ENCODE assay signal across 8 mouse cellular contexts in genomic region chr7:28370977-28371513, GRCm38 (mm10). TPM values are rescaled to one million over a fixed set of nuclear protein-coding genes. Genes with fewer than 3 reads are reported as not detected.
DNase-seq lines count a peak whose midpoint lies in the region; ATAC-seq and TF ChIP-seq lines count a peak whose summit lies in the region.

No protein-coding gene starts in this region.

- H3K9ac ChIP-seq in embryonic facial prominence, embryonic 15.5 days = peak overlapping the region; percentile 82
- H3K9ac ChIP-seq in kidney, embryonic 16.5 days (replicated peaks; ENCODE audit: low read length) = peak overlapping the region; percentile 95

- no peak for TF ChIP-seq CTCF in kidney, adult 2 months (conservative IDR thresholded peaks at IDR 0.05; ENCODE audit: insufficient read depth, insufficient read length, low read depth, low read length)

- H3K79me2 ChIP-seq in macrophage (ENCODE audit: inconsistent target) = no peaks in the 10 kb centered on the region

- H3K36me3 ChIP-seq in kidney, adult 2 months (ENCODE audit: control insufficient read depth, insufficient read depth, low read length) = no peaks in the 10 kb centered on the region
- peaks cover 41% of the 10 kb centered on the region for H3K36me3 ChIP-seq in embryonic facial prominence, embryonic 15.5 days
- H3K36me3 ChIP-seq in kidney, embryonic 16.5 days (ENCODE audit: insufficient read depth, low read length) = peaks cover 38% of the 10 kb centered on the region
- no peaks in the 10 kb centered on the region for H3K36me3 ChIP-seq in macrophage (ENCODE audit: inconsistent target)

- H3K4me2 ChIP-seq in embryonic facial prominence, embryonic 15.5 days (replicated peaks) = peak overlapping the region; percentile 82
- H3K4me2 ChIP-seq in kidney, embryonic 16.5 days (replicated peaks; ENCODE audit: low read depth, low read length) = peak overlapping the region; percentile 85

- peak overlapping the region; percentile 57 for H3K27ac ChIP-seq in kidney, adult 2 months (ENCODE audit: insufficient read depth, low read depth, low read length)
- H3K27ac ChIP-seq in embryonic facial prominence, embryonic 15.5 days (replicated peaks) = peak overlapping the region; percentile 98
- peak overlapping the region; percentile 97 for H3K27ac ChIP-seq in kidney, embryonic 16.5 days (ENCODE audit: low read length)
- H3K27ac ChIP-seq in macrophage = no peak overlapping the region

- H3K4me1 ChIP-seq in kidney, adult 2 months (ENCODE audit: control insufficient read depth, insufficient read depth, low read length) = peaks cover 2% of the 10 kb centered on the region; the same call in 1 of the 2 replicates
- H3K4me1 ChIP-seq in embryonic facial prominence, embryonic 15.5 days = peaks cover 48% of the 10 kb centered on the region
- peaks cover 43% of the 10 kb centered on the region for H3K4me1 ChIP-seq in kidney, embryonic 16.5 days (ENCODE audit: insufficient read depth, low read length)

- 13% methylated on average over 11 of the region's 11 CpGs for WGBS in kidney, adult 2 months
- 2% methylated on average over 11 of the region's 11 CpGs for WGBS in embryonic facial prominence, embryonic 15.5 days
- 2% methylated on average over 11 of the region's 11 CpGs for WGBS in kidney, embryonic 16.5 days
- 41% methylated on average over 11 of the region's 11 CpGs for WGBS in macrophage (ENCODE audit: missing documents)

- no peak for TF ChIP-seq POLR2A in kidney, adult 2 months (IDR thresholded peaks at IDR 0.05; ENCODE audit: low read depth, low read length)

- H3K27me3 ChIP-seq in kidney, adult 2 months (replicated peaks; ENCODE audit: control insufficient read depth, insufficient read depth, low read length) = no peaks in the 10 kb centered on the region
- H3K27me3 ChIP-seq in embryonic facial prominence, embryonic 15.5 days = no peaks in the 10 kb centered on the region
- no peaks in the 10 kb centered on the region for H3K27me3 ChIP-seq in kidney, embryonic 16.5 days (ENCODE audit: insufficient read depth, low read length)

- no peaks in the 10 kb centered on the region for H3K9me3 ChIP-seq in embryonic facial prominence, embryonic 15.5 days (replicated peaks)
- H3K9me3 ChIP-seq in kidney, embryonic 16.5 days (ENCODE audit: low read length) = no peaks in the 10 kb centered on the region

- no peak for DNase-seq in kidney, adult 2 months
- no peak for DNase-seq in kidney, adult 18-20 months
- DNase-seq in adrenal gland, postnatal 10 days = no peak
- DNase-seq in cerebellum, adult 18-20 months = no peak

- ATAC-seq in embryonic facial prominence, embryonic 15.5 days (ENCODE audit: insufficient number of reproducible peaks, low FRiP score, low TSS enrichment, low read depth) = no peak
- no peak for ATAC-seq in kidney, embryonic 16.5 days (ENCODE audit: low FRiP score, low TSS enrichment)
- no peak for ATAC-seq in megakaryocyte-erythroid progenitor cell, adult 5-6 weeks (replicated peaks; ENCODE audit: low FRiP score, low TSS enrichment, poor library complexity, severe bottlenecking)

- peak overlapping the region; percentile 54 for H3K4me3 ChIP-seq in kidney, adult 2 months (ENCODE audit: insufficient read depth, low read depth, low read length)
- H3K4me3 ChIP-seq in embryonic facial prominence, embryonic 15.5 days (replicated peaks) = peak overlapping the region; percentile 83
- H3K4me3 ChIP-seq in kidney, embryonic 16.5 days (ENCODE audit: low read length) = peak overlapping the region; percentile 92
- 0 out of 2 replicates have a peak overlapping the region, but pooled peaks have one; percentile 2 for H3K4me3 ChIP-seq in macrophage (ENCODE audit: inconsistent target)

RNA-seq across cellular contexts. Expression of gene Plekhg2, which starts 1.4 kb away (rescaled TPM):
- polyA plus RNA-seq in kidney, adult 2 months (2012; rRNA removed) = 13.5 and 14.6 TPM in 2 replicates
- 66.8 and 76.1 TPM in 2 replicates for polyA plus RNA-seq in embryonic facial prominence, embryonic 15.5 days (2015; fragmentation: Nextera tagmentation; extraction: Ambion mirVana)
- 69.1 and 83.3 TPM in 2 replicates for polyA plus RNA-seq in kidney, embryonic 16.5 days (2015; fragmentation: Nextera tagmentation; extraction: Ambion mirVana)
- total RNA-seq in macrophage (2018; cell fraction: chromatin; rRNA removed) = 10 to 100 TPM; 17.2 to 81.8 (median 27.5) TPM
- 1 to 10 TPM; 2.9 to 8.1 (median 5.7) TPM for total RNA-seq in macrophage (2018; cell fraction: cytosol; rRNA removed)
- 10 to 100 TPM in 21 of 26 experiments, 1 to 10 TPM in 5; 5.4 to 60.3 (median 19.3) TPM for total RNA-seq in macrophage (2018; cell fraction: nucleus; rRNA removed)
- 3.6 to 7.0 TPM (median 5.4 TPM) in 3 replicates for polyA plus RNA-seq in macrophage (2018)
- 10 to 100 TPM; 27.9 to 37.0 TPM for total RNA-seq in adrenal gland, postnatal 10 days (2021)
- 4.1 and 7.7 TPM in 2 replicates for total RNA-seq in megakaryocyte-erythroid progenitor cell, adult 5-6 weeks (2014; fragmentation: Nextera tagmentation)
- 0.19 and 2.3 TPM in 2 replicates for total RNA-seq in megakaryocyte-erythroid progenitor cell, adult 5-6 weeks (2017)

RNA-seq across cellular contexts. Expression of gene Zfp36, which starts 9.0 kb away (rescaled TPM):
- polyA plus RNA-seq in kidney, adult 2 months (2012; rRNA removed) = 24.6 and 25.5 TPM in 2 replicates
- polyA plus RNA-seq in embryonic facial prominence, embryonic 15.5 days (2015; fragmentation: Nextera tagmentation; extraction: Ambion mirVana) = 20.2 and 23.5 TPM in 2 replicates
- 16.1 and 18.4 TPM in 2 replicates for polyA plus RNA-seq in kidney, embryonic 16.5 days (2015; fragmentation: Nextera tagmentation; extraction: Ambion mirVana)
- total RNA-seq in macrophage (2018; cell fraction: chromatin; rRNA removed) = 1,000 to 10,000 TPM in 2 of 26 experiments, 100 to 1,000 TPM in 22, 10 to 100 TPM in 2; 91.8 to 1,107 (median 329) TPM
- total RNA-seq in macrophage (2018; cell fraction: cytosol; rRNA removed) = 1,000 to 10,000 TPM in 13 of 26 experiments, 100 to 1,000 TPM in 13; 132 to 2,956 (median 939) TPM
- 1,000 to 10,000 TPM in 15 of 26 experiments, 100 to 1,000 TPM in 11; 163 to 2,419 (median 1,098) TPM for total RNA-seq in macrophage (2018; cell fraction: nucleus; rRNA removed)
- 67.8 to 98.8 TPM (median 74.9 TPM) in 3 replicates for polyA plus RNA-seq in macrophage (2018)
- total RNA-seq in adrenal gland, postnatal 10 days (2021) = 10 to 100 TPM; 11.4 to 27.2 TPM
- total RNA-seq in megakaryocyte-erythroid progenitor cell, adult 5-6 weeks (2014; fragmentation: Nextera tagmentation) = 13.4 and 15.3 TPM in 2 replicates
- 26.9 and 33.7 TPM in 2 replicates for total RNA-seq in megakaryocyte-erythroid progenitor cell, adult 5-6 weeks (2017)

RNA-seq across cellular contexts. Expression of gene Rps16, which starts 20.6 kb away (rescaled TPM):
- 724 and 951 TPM in 2 replicates for polyA plus RNA-seq in kidney, adult 2 months (2012; rRNA removed)
- polyA plus RNA-seq in embryonic facial prominence, embryonic 15.5 days (2015; fragmentation: Nextera tagmentation; extraction: Ambion mirVana) = 1,000 and 1,004 TPM in 2 replicates
- 840 and 918 TPM in 2 replicates for polyA plus RNA-seq in kidney, embryonic 16.5 days (2015; fragmentation: Nextera tagmentation; extraction: Ambion mirVana)
- 100 to 1,000 TPM in 1 of 26 experiments, 10 to 100 TPM in 22, 1 to 10 TPM in 3; 7.8 to 113 (median 17.4) TPM for total RNA-seq in macrophage (2018; cell fraction: chromatin; rRNA removed)
- total RNA-seq in macrophage (2018; cell fraction: cytosol; rRNA removed) = 1,000 to 10,000 TPM in 6 of 26 experiments, 100 to 1,000 TPM in 20; 365 to 1,079 (median 619) TPM
- total RNA-seq in macrophage (2018; cell fraction: nucleus; rRNA removed) = 100 to 1,000 TPM in 9 of 26 experiments, 10 to 100 TPM in 17; 47.6 to 158 (median 92.7) TPM
- polyA plus RNA-seq in macrophage (2018) = 335 to 822 TPM (median 800 TPM) in 3 replicates
- 1,000 to 10,000 TPM; 1,220 to 1,241 TPM for total RNA-seq in adrenal gland, postnatal 10 days (2021)
- 3,991 and 4,625 TPM in 2 replicates for total RNA-seq in megakaryocyte-erythroid progenitor cell, adult 5-6 weeks (2014; fragmentation: Nextera tagmentation)
- total RNA-seq in megakaryocyte-erythroid progenitor cell, adult 5-6 weeks (2017) = 881 and 1,091 TPM in 2 replicates

RNA-seq across cellular contexts. Expression of gene Med29, which starts 21.5 kb away (rescaled TPM):
- polyA plus RNA-seq in kidney, adult 2 months (2012; rRNA removed) = 71.9 and 72.1 TPM in 2 replicates
- polyA plus RNA-seq in embryonic facial prominence, embryonic 15.5 days (2015; fragmentation: Nextera tagmentation; extraction: Ambion mirVana) = 47.7 and 52.1 TPM in 2 replicates
- polyA plus RNA-seq in kidney, embryonic 16.5 days (2015; fragmentation: Nextera tagmentation; extraction: Ambion mirVana) = 52.9 and 55.9 TPM in 2 replicates
- 10 to 100 TPM in 2 of 26 experiments, 1 to 10 TPM in 24; 2.6 to 11.9 (median 5.0) TPM for total RNA-seq in macrophage (2018; cell fraction: chromatin; rRNA removed)
- 10 to 100 TPM in 22 of 26 experiments, 1 to 10 TPM in 4; 8.8 to 16.2 (median 11.9) TPM for total RNA-seq in macrophage (2018; cell fraction: cytosol; rRNA removed)
- total RNA-seq in macrophage (2018; cell fraction: nucleus; rRNA removed) = 10 to 100 TPM in 2 of 26 experiments, 1 to 10 TPM in 24; 2.4 to 10.8 (median 5.4) TPM
- 13.6 to 20.0 TPM (median 16.3 TPM) in 3 replicates for polyA plus RNA-seq in macrophage (2018)
- 10 to 100 TPM; 19.8 to 25.9 TPM for total RNA-seq in adrenal gland, postnatal 10 days (2021)
- 22.3 and 28.9 TPM in 2 replicates for total RNA-seq in megakaryocyte-erythroid progenitor cell, adult 5-6 weeks (2014; fragmentation: Nextera tagmentation)
- 9.9 and 16.0 TPM in 2 replicates for total RNA-seq in megakaryocyte-erythroid progenitor cell, adult 5-6 weeks (2017)

RNA-seq across cellular contexts. Expression of gene Paf1, which starts 21.7 kb away (rescaled TPM):
- 72.6 and 78.4 TPM in 2 replicates for polyA plus RNA-seq in kidney, adult 2 months (2012; rRNA removed)
- polyA plus RNA-seq in embryonic facial prominence, embryonic 15.5 days (2015; fragmentation: Nextera tagmentation; extraction: Ambion mirVana) = 78.9 and 84.9 TPM in 2 replicates
- polyA plus RNA-seq in kidney, embryonic 16.5 days (2015; fragmentation: Nextera tagmentation; extraction: Ambion mirVana) = 97.4 and 108 TPM in 2 replicates
- total RNA-seq in macrophage (2018; cell fraction: chromatin; rRNA removed) = 100 to 1,000 TPM; 101 to 451 (median 214) TPM
- total RNA-seq in macrophage (2018; cell fraction: cytosol; rRNA removed) = 10 to 100 TPM; 37.2 to 79.3 (median 58.5) TPM
- total RNA-seq in macrophage (2018; cell fraction: nucleus; rRNA removed) = 100 to 1,000 TPM in 20 of 26 experiments, 10 to 100 TPM in 6; 77.1 to 321 (median 147) TPM
- polyA plus RNA-seq in macrophage (2018) = 72.5 to 257 TPM (median 75.2 TPM) in 3 replicates
- 10 to 100 TPM; 56.5 to 59.2 TPM for total RNA-seq in adrenal gland, postnatal 10 days (2021)
- 65.0 and 84.6 TPM in 2 replicates for total RNA-seq in megakaryocyte-erythroid progenitor cell, adult 5-6 weeks (2014; fragmentation: Nextera tagmentation)
- total RNA-seq in megakaryocyte-erythroid progenitor cell, adult 5-6 weeks (2017) = 129 and 149 TPM in 2 replicates

Comparison
In these comparisons a context has a peak if more than half of its experiments do, and no peak if none do; other contexts are left out.
1. H3K4me3 ChIP-seq: peak in every context shown above with its lines; median percentile 92 in kidney, embryonic 16.5 days; 83 in embryonic facial prominence, embryonic 15.5 days; 54 in kidney, adult 2 months; 2 in macrophage.